Mouse (Mus musculus): ENCODE results near the gene Sirt7. TPM values are rescaled to one million over a fixed set of nuclear protein-coding genes. Genes with fewer than 3 reads are reported as not detected.

Sirt7 gene
- polyA plus RNA-seq, 1 experiment from 2014 or later = 28.6 TPM

DNA sequence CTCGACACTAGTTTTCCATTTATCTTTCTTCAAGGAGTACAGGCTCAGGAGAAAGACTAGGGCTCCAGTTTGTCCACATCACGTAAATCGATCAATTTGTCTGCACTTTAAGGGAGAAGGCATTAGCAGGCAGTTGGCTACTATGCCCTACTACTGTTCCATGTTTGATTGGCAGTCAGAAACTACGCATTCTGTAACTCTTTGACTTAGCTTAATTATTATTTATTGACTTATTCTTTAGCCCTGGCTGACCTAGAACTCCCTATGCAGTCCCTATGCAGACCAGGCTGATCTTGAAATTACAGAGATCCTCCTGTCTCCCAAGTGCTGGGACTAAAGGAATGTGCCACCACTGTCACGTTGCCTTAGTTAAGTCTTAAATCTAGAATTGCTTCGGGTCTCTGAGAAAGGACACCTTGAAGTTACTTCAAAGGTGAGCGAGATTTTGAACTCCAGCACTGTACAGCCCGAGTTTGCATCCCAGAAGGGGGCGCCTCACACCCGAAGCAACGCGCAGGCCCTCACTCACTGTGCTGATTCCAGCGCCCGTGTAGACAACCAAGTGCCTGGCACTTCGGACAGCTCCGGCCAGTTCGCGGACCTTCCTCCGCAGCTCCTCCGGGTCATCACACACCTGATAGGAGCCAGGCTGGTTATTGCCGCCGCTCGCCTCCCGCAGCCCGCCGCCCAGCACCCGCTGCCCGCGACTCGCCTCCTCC is 920 bp downstream of the Sirt7 start:
- ATAC-seq (ENCODE audit: low FRiP score, low TSS enrichment) = peak; percentile 73
- H3K9me3 ChIP-seq (ENCODE audit: control insufficient read depth, low read length) = no peaks in the 10 kb centered on the region
- H3K27me3 ChIP-seq (ENCODE audit: control insufficient read depth, insufficient read depth, low read length) = no peaks in the 10 kb centered on the region
- peak overlapping the region; percentile 97 for H3K4me3 ChIP-seq (ENCODE audit: low read length)
- H3K4me2 ChIP-seq (replicated peaks; ENCODE audit: low read depth, low read length) = peak overlapping the region; percentile 94
- peaks cover 56% of the 10 kb centered on the region for H3K36me3 ChIP-seq (ENCODE audit: control insufficient read depth, insufficient read depth, low read length)
- WGBS = 13% methylated on average over 30 of the region's 30 CpGs
- H3K9ac ChIP-seq (ENCODE audit: low read depth, low read length) = peak overlapping the region; percentile 79
- H3K4me1 ChIP-seq (ENCODE audit: control insufficient read depth, insufficient read depth, low read length) = peaks cover 11% of the 10 kb centered on the region
- H3K27ac ChIP-seq (ENCODE audit: low read depth, low read length) = peak overlapping the region; percentile 73; the same call in 1 of the 2 replicates

DNA sequence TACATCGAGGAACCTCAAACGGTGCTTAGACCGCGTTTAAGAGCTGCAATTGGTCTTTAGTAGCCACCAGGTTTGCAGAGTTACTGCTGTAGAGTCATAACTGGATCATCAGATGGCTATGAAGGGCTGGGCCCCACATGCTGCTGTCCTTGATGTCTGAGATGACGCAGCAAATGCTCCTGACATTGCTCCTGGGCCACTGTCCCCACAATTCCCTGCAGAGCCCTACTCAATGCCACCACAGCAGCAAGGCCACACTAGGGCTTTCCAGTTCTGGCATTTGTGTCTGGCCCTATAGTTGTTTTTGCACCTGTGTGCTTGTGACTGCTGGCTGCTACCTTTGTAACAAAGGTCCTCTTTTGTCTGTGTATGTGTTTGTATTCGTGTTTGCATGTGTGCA is 2.2 kb downstream of the Sirt7 start:
- no peaks in the 10 kb centered on the region for H3K27me3 ChIP-seq (ENCODE audit: control insufficient read depth, insufficient read depth, low read length)
- no peak overlapping the region for H3K9ac ChIP-seq (ENCODE audit: low read depth, low read length)
- peaks cover 56% of the 10 kb centered on the region for H3K36me3 ChIP-seq (ENCODE audit: control insufficient read depth, insufficient read depth, low read length)
- H3K4me3 ChIP-seq (ENCODE audit: low read length) = no peak overlapping the region
- peaks cover 11% of the 10 kb centered on the region for H3K4me1 ChIP-seq (ENCODE audit: control insufficient read depth, insufficient read depth, low read length)
- ATAC-seq (ENCODE audit: low FRiP score, low TSS enrichment) = no peak
- 93% methylated on average over 6 of the region's 6 CpGs for WGBS
- no peak overlapping the region for H3K4me2 ChIP-seq (replicated peaks; ENCODE audit: low read depth, low read length)
- no peak overlapping the region for H3K27ac ChIP-seq (ENCODE audit: low read depth, low read length)
- no peaks in the 10 kb centered on the region for H3K9me3 ChIP-seq (ENCODE audit: control insufficient read depth, low read length)

DNA sequence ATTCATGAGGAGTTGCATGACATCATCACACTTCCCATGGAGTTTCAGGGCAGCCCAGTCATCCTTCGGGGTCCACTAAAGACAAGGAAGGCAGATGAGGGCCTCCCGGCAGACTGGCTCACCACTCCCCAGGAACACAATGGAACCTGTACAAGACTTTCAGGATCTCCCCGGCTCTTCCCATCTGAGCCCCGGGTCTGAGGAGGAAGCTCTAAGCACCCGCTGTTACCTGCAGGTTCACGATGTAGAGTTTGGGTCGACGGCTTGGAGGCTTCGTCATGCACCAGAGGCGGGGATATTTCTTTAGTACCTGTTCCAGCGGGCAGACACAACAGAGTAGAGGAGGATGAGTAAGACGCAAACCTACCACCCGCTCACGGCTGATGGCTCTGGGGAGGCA is 4.8 kb downstream of the Sirt7 start:
- Histone ChIP-seq H3K4me1 (ENCODE audit: control insufficient read depth, insufficient read depth, low read length) (peaks cover 18% of the 10 kb centered on the region), H3K4me2 (replicated peaks; ENCODE audit: low read depth, low read length) (no peak overlapping the region), H3K9me3 (ENCODE audit: control insufficient read depth, low read length) (no peaks in the 10 kb centered on the region), H3K4me3 (ENCODE audit: low read length) (no peak overlapping the region), H3K36me3 (ENCODE audit: control insufficient read depth, insufficient read depth, low read length) (peaks cover 46% of the 10 kb centered on the region), H3K27ac (ENCODE audit: low read depth, low read length) (no peak overlapping the region), H3K27me3 (ENCODE audit: control insufficient read depth, insufficient read depth, low read length) (no peaks in the 10 kb centered on the region), H3K9ac (ENCODE audit: low read depth, low read length) (no peak overlapping the region)
- WGBS = 92% methylated on average over 14 of the region's 14 CpGs
- ATAC-seq (ENCODE audit: low FRiP score, low TSS enrichment) = no peak

DNA sequence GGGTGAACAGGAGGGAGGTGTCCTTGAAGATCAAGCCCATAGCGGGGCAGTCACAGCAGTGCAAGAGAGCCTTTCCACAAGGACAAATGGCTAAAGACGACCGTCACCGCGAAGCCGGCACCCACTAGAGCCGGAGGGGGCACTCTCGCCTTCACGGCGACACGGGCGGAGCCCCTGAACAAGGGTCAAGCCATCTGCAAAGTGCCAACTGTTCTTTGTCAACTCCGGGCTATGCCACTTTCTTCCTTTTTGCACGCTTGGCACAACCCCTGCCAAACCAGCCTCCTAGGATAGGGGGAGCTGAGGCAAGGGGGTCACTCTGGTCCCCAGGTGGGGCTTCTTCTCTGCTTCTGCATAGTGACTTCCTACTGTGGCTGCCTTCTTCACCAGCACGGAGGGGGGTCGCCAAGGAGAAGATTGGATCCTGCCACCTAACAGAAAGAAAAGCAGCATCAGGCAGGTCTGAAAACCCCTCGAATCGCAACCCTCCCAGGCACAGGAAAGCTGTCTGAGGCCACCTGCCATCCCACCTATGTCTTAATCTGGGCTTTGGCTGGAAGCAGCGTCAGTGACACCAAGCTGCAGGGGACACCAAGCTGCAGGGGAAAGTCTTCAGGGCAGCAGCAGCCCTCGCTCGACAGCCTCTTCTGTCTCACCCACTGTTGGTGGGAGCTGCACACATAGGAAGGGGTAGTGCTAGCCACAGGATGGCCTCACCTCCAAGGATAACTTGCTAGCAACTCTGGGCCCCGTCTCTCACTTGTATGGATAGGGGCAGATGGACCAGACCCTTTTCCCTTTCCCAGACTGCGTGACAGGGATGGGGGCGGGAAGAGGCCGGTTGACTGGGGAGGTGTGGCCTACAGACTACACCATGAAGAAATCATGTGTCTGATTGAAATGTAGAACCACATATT is 6.2 kb downstream of the Sirt7 start:
- 94% methylated on average over 25 of the region's 25 CpGs for WGBS
- H3K4me3 ChIP-seq (ENCODE audit: low read length) = no peak overlapping the region

DNA sequence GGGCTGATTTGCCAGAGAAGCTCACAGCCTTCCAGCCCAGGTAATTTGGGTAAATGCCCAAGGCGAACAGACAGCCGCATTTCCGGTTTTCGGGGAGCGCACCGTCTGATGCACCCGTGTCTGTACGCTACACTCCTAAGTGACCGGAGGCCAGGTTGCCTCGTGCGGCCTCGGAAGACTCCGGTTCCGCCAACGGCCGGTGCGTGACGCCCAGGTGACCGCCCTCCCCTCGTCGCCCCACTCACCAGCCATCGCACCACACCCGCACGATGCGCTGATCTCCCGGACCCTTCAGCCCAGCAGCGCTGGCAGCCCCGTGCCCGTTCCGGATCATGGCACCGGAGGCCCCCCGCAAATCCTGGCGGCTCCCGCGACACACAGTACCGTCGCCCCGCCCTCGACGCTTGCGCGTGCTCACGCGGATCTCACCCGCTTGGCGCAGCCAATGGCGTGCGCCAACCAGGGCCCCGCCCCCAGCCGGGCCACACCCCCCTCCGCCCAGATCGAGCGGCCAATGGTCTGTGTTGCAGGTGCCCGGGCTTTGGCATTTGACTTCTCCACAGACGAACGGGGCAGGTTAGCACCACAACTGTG is 7.4 kb downstream of the Sirt7 start, which contains the start of gene Pcyt2:
Gene Pcyt2, minus strand, starts transcription at position 418 of the 594 bp plus-strand sequence.
- H3K36me3 ChIP-seq (ENCODE audit: control insufficient read depth, insufficient read depth, low read length) = peaks cover 49% of the 10 kb centered on the region
- ATAC-seq (ENCODE audit: low FRiP score, low TSS enrichment) = peak; percentile 95
- no peaks in the 10 kb centered on the region for H3K27me3 ChIP-seq (ENCODE audit: control insufficient read depth, insufficient read depth, low read length)

More for the DNA sequence above, 6.2 kb downstream of the Sirt7 start:
- no peak for ATAC-seq (ENCODE audit: low FRiP score, low TSS enrichment)
- Histone ChIP-seq H3K27me3 (ENCODE audit: control insufficient read depth, insufficient read depth, low read length) (no peaks in the 10 kb centered on the region), H3K9me3 (ENCODE audit: control insufficient read depth, low read length) (no peaks in the 10 kb centered on the region), H3K9ac (ENCODE audit: low read depth, low read length) (no peak overlapping the region), H3K36me3 (ENCODE audit: control insufficient read depth, insufficient read depth, low read length) (peaks cover 49% of the 10 kb centered on the region), H3K4me1 (ENCODE audit: control insufficient read depth, insufficient read depth, low read length) (peaks cover 13% of the 10 kb centered on the region), H3K27ac (ENCODE audit: low read depth, low read length) (no peak overlapping the region; the same call in 1 of the 2 replicates), H3K4me2 (replicated peaks; ENCODE audit: low read depth, low read length) (no peak overlapping the region)

DNA sequence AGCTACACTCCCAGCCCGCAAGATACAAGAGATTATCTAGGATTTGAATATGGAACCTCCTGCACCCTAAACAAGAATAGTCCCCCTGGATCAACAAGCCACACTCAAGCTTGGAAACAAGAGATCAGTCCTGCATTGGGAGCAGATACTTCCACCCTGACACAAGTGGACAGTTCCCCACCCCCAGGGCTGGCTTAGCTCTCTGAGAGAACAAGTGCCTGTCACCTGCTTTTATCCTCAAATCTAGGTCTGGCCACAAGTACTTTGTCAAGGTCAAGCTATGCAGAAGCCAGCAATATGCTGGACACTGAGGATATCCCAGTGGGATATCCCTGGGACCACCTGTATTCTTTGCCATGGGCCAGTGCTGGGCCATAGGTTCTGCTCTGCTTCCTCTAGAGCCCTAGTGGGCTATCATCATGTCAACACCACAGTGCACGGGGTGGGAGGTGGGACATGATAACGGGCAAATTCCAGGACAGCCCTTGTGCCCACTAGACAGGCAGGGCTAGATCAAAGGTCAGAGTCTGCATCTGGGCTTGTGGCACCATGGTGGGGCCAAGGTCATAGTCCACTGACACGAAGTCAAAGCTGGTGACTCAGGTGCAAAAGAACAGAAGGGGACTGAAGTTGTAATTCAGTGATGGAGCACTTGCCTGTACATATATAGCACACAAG is 8.3 kb downstream of the Sirt7 start:
- peaks cover 43% of the 10 kb centered on the region for H3K36me3 ChIP-seq (ENCODE audit: control insufficient read depth, insufficient read depth, low read length)
- no peaks in the 10 kb centered on the region for H3K27me3 ChIP-seq (ENCODE audit: control insufficient read depth, insufficient read depth, low read length)
- 49% methylated on average over 4 of the region's 4 CpGs for WGBS
- no peak overlapping the region for H3K27ac ChIP-seq (ENCODE audit: low read depth, low read length)
- peak overlapping the region; percentile 89 for H3K4me2 ChIP-seq (replicated peaks; ENCODE audit: low read depth, low read length)
- H3K9me3 ChIP-seq (ENCODE audit: control insufficient read depth, low read length) = no peaks in the 10 kb centered on the region
- ATAC-seq (ENCODE audit: low FRiP score, low TSS enrichment) = no peak
- peaks cover 11% of the 10 kb centered on the region for H3K4me1 ChIP-seq (ENCODE audit: control insufficient read depth, insufficient read depth, low read length)
- H3K9ac ChIP-seq (ENCODE audit: low read depth, low read length) = peak overlapping the region; percentile 77; the same call in 1 of the 2 replicates
- peak overlapping the region; percentile 82 for H3K4me3 ChIP-seq (ENCODE audit: low read length)

More for the DNA sequence above, 7.4 kb downstream of the Sirt7 start, which contains the start of gene Pcyt2:
- peak within 1 kb of the TSS; percentile 89 for H3K4me2 ChIP-seq (replicated peaks; ENCODE audit: low read depth, low read length)
- H3K27ac ChIP-seq (ENCODE audit: low read depth, low read length) = peak within 1 kb of the TSS; percentile 11; the same call in 1 of the 2 replicates
- peaks cover 11% of the 10 kb centered on the region for H3K4me1 ChIP-seq (ENCODE audit: control insufficient read depth, insufficient read depth, low read length)
- peak within 1 kb of the TSS; percentile 82 for H3K4me3 ChIP-seq (ENCODE audit: low read length)
- under 1% methylated on average over 56 of the region's 56 CpGs for WGBS
- H3K9me3 ChIP-seq (ENCODE audit: control insufficient read depth, low read length) = no peaks in the 10 kb centered on the region
- peak within 1 kb of the TSS; percentile 77 for H3K9ac ChIP-seq (ENCODE audit: low read depth, low read length)

DNA sequence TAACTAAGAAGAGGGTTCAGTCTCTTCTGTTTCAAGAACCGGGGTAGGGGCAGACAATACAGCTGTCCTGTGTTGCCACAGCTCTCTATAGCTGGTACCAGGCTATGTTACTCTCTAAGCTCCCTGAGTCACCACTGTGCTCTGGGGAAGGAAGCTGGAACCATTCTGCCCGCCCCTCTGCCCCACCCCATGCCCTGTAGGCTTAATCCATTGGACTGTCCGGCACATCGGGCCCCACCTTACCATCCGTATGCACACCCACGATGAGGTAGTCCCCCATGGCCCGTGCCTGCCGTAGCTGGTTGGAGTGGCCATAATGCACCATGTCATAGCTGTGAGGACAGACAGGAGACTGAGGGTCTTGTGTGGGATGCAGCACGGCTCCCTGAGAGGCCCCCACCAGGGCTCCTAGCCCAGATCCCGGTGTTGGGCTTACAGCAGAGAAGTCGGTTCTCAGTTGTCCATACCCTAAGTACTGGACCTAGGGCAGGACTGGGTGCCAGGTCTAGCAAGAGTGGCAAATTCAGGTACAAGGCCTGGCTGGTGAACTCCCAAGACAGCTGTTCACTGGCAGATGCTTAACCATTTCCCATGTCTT is 9.3 kb downstream of the Sirt7 start:
- Histone ChIP-seq H3K4me1 (ENCODE audit: control insufficient read depth, insufficient read depth, low read length) (peaks cover 11% of the 10 kb centered on the region), H3K4me3 (ENCODE audit: low read length) (no peak overlapping the region), H3K36me3 (ENCODE audit: control insufficient read depth, insufficient read depth, low read length) (peaks cover 43% of the 10 kb centered on the region), H3K9ac (ENCODE audit: low read depth, low read length) (no peak overlapping the region), H3K27ac (ENCODE audit: low read depth, low read length) (no peak overlapping the region), H3K4me2 (replicated peaks; ENCODE audit: low read depth, low read length) (no peak overlapping the region), H3K27me3 (ENCODE audit: control insufficient read depth, insufficient read depth, low read length) (no peaks in the 10 kb centered on the region), H3K9me3 (ENCODE audit: control insufficient read depth, low read length) (no peaks in the 10 kb centered on the region)
- WGBS = 94% methylated on average over 11 of the region's 11 CpGs
- no peak for ATAC-seq (ENCODE audit: low FRiP score, low TSS enrichment)

DNA sequence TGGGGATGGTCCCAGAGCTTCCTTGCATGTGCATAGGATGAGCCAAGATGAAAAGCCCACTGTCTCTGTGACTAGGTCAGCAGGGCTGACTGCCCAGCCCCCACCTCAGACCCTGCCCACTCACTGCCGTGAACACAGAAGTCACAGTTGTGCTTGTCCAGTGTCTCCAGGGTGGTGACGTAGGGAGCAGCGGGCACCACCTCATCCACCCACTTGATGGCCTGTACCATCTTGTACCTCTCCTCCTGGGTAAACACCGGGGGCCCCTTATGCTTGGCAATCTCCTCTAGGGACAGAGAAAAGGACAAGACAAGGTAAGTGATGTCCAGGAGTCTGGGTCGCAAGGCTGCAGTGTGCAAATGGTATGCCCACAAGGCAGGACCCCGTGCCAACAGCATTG is 9.9 kb downstream of the Sirt7 start:
- H3K27ac ChIP-seq (ENCODE audit: low read depth, low read length) = no peak overlapping the region
- 88% methylated on average over 6 of the region's 6 CpGs for WGBS
- no peak overlapping the region for H3K9ac ChIP-seq (ENCODE audit: low read depth, low read length)
- H3K27me3 ChIP-seq (ENCODE audit: control insufficient read depth, insufficient read depth, low read length) = no peaks in the 10 kb centered on the region
- no peak overlapping the region for H3K4me3 ChIP-seq (ENCODE audit: low read length)
- H3K4me1 ChIP-seq (ENCODE audit: control insufficient read depth, insufficient read depth, low read length) = peaks cover 11% of the 10 kb centered on the region
- no peak for ATAC-seq (ENCODE audit: low FRiP score, low TSS enrichment)
- no peak overlapping the region for H3K4me2 ChIP-seq (replicated peaks; ENCODE audit: low read depth, low read length)
- H3K36me3 ChIP-seq (ENCODE audit: control insufficient read depth, insufficient read depth, low read length) = peaks cover 43% of the 10 kb centered on the region
- no peaks in the 10 kb centered on the region for H3K9me3 ChIP-seq (ENCODE audit: control insufficient read depth, low read length)

Data from kidney, embryonic 14.5 days (tissue).